Mouse (Mus musculus) liver, adult (tissue): ENCODE data around the gene Rbm8a.

Experiments used
- GATA4 ChIP-seq: IDR thresholded peaks from 2 replicates; pipeline ENCODE4 v1.6.1; 2014; ENCODE audit warnings: mild to moderate bottlenecking, low read length; ENCODE audit not compliant: insufficient replicate concordance

Gene Rbm8a

GRCm38 (mm10) chr3:96629729-96630600, at the start of gene Rbm8a:
Gene Rbm8a, plus strand, starts transcription at chr3:96629933.
- 0 out of 2 replicates have a peak, but pooled peaks have one; percentile 10 for TF ChIP-seq GATA4

GRCm38 (mm10) chr3:96581141-96581540, 48.6 kb upstream of the Rbm8a start:
- TF ChIP-seq GATA4 = no peak

GRCm38 (mm10) chr3:96581771-96582515, 47.8 kb upstream of the Rbm8a start:
- TF ChIP-seq GATA4 = no peak

- no peak for TF ChIP-seq GATA4
Observed at GRCm38 (mm10) chr3:96583386-96583785, 46.3 kb upstream of the Rbm8a start.

GRCm38 (mm10) chr3:96590657-96591056, 39.1 kb upstream of the Rbm8a start:
- TF ChIP-seq GATA4 = no peak

- TF ChIP-seq GATA4 = no peak
Observed at GRCm38 (mm10) chr3:96593374-96593773, 36.4 kb upstream of the Rbm8a start.

GRCm38 (mm10) chr3:96593790-96594560, 35.8 kb upstream of the Rbm8a start, which contains the start of gene Polr3gl:
Gene Polr3gl, minus strand, starts transcription at chr3:96594181.
- TF ChIP-seq GATA4 = peak; percentile 77; the same call in 1 of the 2 replicates

- no peak for TF ChIP-seq GATA4
Observed at GRCm38 (mm10) chr3:96594851-96595250, 34.9 kb upstream of the Rbm8a start.

- no peak for TF ChIP-seq GATA4
Observed at GRCm38 (mm10) chr3:96595661-96596060, 34.1 kb upstream of the Rbm8a start.

GRCm38 (mm10) chr3:96596228-96596707, 33.5 kb upstream of the Rbm8a start, which contains the start of gene Ankrd34a:
Gene Ankrd34a, plus strand, starts transcription at chr3:96596636.
- TF ChIP-seq GATA4 = no peak

GRCm38 (mm10) chr3:96596855-96597254, 32.9 kb upstream of the Rbm8a start:
- no peak for TF ChIP-seq GATA4

GRCm38 (mm10) chr3:96597435-96597891, 32.3 kb upstream of the Rbm8a start:
- TF ChIP-seq GATA4 = no peak

GRCm38 (mm10) chr3:96598156-96599068, 31.3 kb upstream of the Rbm8a start:
- no peak for TF ChIP-seq GATA4

- no peak for TF ChIP-seq GATA4
Observed at GRCm38 (mm10) chr3:96599069-96599393, 30.7 kb upstream of the Rbm8a start.
